Mouse (Mus musculus) adrenal gland, postnatal 10 days (tissue): Measurements from ENCODE around the gene Hoxa3. TPM values are rescaled to one million over a fixed set of nuclear protein-coding genes. Genes with fewer than 3 reads are reported as not detected.

ENCODE experiments used
- DNase-seq: peaks from one replicate; pipeline ENCODE4 v3.0.0; 2021; ENCODE audit warnings: mixed read lengths
- total RNA-seq, 2 experiments: library from RNA; stranded (reverse); gene quantifications; 2 replicates each; pipeline ENCODE4 v1.2.3; 2021

Hoxa3 gene
- total RNA-seq, 2 experiments from 2014 or later, result 5.9 to 13.5 TPM

DNA sequence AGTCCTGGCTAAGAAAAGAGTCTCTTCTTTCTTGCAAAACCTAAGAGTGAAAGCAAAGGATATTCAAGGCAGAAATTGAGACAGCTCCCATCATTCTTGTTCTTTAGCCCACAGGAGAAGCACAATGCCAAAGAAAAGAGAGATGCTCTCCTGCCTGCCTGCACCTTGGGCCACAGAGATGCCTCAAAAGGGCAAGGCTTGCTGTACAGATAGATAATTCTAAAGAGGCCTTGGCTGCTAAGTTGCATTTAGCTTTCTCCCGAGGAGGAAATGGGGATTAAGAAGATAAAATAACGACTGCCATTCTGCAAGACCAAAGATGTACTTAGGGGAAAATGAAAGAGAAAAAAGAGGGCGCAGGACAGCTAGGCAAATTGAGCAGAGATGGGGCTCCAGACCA lies 33.8 kb upstream of the Hoxa3 start:
- DNase-seq, result no peak

DNA sequence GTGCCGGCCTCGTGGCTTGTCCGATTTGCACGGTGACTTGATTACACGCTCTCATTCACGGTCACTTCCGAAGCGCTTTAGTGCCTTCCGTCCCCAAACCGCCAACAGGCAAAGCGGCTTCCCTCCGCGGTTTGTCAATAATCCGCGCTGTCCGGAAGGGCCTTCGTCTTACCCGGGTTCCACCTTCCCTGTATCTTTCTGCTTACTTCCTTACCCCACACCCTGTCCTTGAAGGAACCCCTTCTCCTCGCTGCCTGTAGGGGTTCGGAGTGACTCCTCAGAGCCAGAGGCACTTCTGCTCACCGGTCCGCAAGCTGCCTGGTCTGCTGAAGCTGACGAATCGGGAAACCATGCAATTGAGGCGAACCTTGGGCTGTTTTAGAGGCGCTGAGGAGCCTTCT lies 33.3 kb upstream of the Hoxa3 start:
- no peak for DNase-seq

DNA sequence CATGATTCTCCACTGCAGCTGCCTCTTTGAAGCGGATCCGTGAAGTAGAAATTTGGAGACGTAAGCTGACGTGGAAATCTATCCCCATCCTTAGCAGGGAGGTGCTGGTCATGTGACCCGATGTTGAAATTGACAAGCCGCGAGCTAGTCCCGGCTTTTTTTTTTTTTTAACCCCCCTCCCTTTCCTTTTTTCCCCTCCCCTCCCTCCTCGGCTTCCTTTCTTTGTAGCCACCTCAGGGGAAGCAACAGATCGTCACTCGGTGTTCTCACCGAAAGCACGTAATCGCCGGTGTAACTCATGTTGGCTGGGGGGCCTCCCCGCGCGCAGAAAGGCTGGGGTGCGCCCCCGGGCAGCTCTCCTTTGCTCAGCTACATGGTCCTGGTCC lies 32.6 kb upstream of the Hoxa3 start, which contains the start of gene Hoxa11:
Hoxa11 (minus strand) TSS at position 54 of the 386 bp plus-strand sequence.
- no peak for DNase-seq

DNA sequence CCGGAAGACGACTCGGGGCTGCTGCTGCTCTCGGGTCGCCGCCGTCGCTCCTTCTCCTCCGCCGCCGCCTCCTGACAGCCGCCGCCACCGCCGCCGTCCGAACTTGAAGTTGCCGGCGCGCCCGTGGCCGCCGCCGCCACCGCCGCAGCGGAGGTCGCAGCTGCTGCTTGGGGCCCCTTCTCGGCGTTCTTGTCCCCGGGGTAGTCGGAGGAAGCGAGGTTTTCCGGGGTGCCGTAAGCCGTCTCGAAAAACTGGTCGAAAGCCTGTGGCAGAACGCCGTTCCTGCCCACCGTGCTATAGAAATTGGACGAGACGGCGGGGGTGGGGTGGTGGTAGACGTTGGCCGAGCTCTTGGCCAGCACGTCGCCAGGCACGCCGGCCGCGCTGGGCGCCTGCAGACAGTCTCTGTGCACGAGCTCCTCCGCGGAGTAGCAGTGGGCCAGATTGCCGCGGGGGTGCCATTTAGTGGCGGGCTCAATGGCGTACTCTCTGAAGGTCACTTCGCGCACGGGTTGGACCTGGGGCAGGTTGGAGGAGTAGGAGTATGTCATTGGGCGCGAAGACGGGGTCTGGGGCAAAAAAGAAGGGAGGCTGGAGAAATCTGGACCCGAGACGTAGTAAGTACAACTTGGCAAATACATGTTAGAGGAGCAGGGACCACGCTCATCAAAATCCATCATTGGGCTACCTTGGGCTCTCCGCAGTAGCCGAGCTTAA lies 32.1 kb upstream of the Hoxa3 start:
- DNase-seq, result no peak

DNA sequence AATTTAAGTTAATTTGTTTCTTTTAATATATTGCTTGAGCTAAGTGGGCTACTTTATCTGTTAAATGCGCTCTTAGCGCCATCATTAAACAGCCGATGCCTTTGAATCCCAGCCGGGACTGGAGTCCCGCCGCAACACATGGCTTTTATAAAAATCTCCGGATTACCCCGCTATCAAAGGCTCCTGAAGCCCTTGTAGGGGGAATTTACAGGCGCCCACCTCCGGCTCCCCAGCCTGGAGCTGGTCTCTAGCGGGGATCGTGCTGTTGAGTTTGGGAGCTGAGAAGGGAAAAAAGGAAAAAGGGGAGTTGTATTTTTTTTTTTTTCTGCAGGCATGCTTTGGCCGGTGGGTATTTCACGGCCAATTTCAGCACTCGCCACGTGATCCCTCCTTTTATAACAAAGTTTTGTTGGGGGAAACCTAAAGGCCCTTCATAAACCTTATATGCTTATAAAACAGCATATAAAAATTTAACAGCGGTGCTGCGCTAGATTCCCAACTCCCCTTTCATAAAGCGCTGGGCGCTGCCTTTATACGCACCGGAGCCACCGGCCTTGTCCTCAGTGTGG lies 31.4 kb upstream of the Hoxa3 start:
- no peak for DNase-seq

DNA sequence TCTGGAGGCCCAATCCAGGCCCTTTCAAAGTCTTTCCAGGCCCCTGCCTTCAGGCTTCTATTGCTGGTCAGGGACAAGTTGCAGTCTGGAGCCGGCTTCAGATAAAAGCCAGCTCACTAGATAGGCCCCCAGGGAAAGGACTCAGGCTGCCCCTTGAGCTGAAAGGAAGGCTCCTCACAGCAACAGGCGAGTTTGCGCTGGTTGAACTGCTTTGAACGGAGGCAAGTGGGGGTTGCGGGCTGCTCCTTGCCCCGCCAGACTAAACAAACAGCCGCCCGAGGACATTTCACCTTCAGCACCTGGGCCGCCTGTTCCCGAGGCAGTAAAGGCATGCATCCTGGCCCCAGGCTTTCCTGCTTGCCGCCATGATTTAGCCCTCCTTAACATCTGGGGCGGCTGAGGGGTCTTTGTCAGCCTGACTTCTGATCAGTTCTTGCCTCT lies 30.6 kb upstream of the Hoxa3 start:
- no peak for DNase-seq

DNA sequence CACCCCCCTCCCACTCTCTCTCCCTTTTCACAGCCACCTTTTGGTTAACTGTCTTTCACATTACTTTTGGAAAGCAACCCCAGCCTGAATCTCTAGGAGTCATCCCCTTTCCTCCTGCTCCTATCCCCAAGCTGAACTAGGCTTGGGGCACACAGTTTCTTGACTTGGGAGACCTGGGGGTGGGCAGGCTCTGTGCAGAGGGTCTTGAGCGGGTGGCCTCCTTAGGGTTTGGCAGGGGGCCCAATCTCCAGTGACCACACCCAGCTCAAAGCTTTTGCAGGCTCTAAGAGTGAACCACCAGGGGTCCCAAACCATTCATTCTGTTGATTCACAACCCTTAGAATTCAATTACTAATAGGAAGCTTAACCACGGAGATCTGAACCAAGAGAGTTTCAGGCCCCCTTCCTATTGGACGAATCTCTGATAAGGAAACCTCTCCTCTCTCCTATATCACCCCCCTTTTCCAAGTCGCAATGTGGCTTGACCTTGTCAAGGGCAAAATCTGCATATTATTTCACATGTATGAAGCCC lies 29.7 kb upstream of the Hoxa3 start:
- no peak for DNase-seq

DNA sequence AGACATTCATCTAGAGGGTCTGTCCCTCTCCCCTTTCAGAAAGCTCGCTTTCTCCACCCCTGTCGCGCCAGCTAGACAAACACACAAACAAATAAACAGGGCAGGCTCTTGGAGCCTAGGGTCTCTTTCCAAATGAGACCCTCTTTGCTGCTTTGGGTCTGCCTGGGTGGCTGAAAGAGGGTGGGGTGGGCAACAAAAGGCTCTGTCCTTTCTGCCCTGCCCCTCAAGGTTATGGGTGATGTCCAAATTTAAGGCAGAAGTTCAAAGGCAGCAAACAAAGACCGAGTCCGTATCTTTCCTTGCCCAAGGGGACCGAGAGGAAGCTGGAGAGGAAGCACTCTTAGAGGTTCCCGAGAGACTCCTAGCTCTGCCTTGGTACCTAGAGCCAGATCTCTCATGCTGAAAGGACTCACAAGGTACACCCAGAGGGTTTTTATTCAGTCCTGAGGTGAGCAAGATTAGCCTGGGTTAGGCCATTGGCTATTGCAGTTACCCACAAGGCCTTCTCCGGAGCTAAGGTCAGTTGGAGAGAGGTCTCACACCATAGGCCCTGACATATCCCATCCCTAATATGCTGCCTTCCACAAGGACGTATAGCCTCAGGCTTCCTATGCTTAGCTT lies 28.0 kb upstream of the Hoxa3 start:
- no peak for DNase-seq

DNA sequence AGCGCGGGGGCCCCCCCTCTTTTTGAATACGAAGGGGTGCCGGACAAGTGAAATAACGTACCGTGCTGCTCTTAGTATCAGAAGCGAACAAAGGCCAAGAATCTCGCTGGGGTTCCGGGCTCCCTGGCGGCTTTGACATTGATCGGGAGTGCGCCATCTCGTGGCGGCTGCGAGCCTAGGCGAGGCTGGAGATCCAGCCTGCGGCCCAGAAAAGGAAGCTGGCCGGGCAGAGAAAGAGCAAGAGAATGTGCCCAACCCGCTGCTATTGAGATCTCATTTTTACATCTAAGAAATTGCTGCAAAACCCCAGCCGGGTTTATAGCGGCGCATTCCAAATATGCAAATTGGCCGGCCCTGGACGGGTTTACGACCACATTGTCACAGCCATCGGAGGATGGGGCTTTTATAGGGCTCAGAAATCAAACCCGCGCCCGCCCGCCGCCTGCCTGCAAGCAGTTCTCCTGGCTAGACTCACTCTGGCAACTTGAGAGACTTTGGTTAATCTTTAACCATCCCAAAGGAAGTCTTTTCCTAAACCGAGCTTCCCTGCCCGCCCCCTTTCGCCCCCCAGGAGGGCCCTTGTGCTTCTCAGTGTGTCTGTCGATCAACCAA lies 27.4 kb upstream of the Hoxa3 start, which contains the start of gene Hoxa10:
Hoxa10 (minus strand) TSS at position 466 of the 612 bp plus-strand sequence.
- DNase-seq, result peak; percentile 88

DNA sequence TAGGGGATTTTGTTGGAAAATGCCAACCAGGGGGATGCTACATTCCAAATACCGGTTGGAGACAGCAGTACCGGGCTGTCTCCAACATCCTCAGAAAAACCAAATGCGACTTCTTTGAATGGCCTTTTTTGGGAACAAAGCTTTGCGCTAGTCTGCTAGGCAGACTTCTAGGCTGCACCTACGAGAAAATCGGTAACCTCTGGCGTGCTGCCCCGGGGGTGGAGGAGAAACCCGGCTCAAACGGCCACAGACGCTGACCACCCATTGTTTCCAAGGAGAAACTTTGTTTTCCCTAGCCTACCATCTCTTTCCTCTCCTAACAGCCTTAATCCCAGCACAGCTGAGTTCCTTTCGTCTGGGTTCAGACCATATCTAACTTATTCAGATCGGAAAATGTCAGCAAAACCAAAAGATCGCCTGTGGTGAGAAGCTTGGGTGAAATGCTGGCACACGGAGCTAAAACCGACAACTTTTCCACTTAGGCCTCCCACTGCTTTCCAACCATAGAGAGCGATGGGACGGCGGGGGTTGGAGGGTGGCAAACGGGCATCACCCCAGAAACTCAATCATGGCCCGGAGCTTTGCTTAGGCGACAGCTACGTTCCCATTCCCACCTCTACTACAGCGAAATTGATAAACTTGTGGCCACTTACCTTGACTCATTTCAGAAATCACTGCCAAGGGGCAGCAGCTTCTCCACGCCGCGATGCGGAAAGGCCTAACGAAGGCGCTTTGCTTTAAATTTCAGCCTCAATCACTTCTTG lies 26.7 kb upstream of the Hoxa3 start:
- DNase-seq, result no peak

DNA sequence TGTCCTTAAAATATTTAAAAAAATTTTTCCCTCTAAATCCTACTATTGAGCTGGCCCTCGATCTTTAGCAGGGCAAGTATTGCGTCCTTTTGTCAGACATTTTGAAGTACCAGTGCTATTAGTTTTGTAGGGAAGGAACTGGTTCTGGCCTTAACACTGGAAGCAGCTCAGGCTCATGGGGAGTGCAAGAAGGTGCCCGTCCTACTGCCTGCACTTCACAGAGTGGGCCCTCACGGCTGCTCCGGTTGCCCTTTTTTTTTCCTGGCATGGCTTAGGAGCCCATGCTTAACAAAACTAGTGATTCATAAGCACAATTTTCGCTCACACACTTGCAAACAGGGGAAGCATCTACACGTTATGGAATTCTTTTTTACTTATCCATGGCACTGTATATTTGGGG lies 25.8 kb upstream of the Hoxa3 start:
- no peak for DNase-seq

DNA sequence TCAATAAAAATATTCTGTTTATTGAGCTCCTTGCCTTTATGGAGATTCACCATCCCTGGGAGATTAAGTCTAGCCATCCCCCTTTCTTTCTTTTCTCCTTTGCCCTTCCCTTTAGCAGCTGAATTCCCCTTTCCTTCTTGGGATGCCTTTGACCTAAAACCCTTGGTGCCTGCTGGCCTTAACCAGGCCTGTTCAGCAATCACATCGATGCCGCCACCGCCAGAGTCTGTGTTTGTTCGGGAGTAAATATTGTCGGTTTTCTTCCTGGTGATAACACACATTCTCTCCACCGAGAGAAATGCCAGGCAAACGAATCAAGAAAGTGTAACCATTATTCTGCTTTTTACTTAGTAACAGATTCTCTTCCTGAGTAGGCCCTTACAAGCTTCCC lies 25.0 kb upstream of the Hoxa3 start:
- DNase-seq, result no peak

DNA sequence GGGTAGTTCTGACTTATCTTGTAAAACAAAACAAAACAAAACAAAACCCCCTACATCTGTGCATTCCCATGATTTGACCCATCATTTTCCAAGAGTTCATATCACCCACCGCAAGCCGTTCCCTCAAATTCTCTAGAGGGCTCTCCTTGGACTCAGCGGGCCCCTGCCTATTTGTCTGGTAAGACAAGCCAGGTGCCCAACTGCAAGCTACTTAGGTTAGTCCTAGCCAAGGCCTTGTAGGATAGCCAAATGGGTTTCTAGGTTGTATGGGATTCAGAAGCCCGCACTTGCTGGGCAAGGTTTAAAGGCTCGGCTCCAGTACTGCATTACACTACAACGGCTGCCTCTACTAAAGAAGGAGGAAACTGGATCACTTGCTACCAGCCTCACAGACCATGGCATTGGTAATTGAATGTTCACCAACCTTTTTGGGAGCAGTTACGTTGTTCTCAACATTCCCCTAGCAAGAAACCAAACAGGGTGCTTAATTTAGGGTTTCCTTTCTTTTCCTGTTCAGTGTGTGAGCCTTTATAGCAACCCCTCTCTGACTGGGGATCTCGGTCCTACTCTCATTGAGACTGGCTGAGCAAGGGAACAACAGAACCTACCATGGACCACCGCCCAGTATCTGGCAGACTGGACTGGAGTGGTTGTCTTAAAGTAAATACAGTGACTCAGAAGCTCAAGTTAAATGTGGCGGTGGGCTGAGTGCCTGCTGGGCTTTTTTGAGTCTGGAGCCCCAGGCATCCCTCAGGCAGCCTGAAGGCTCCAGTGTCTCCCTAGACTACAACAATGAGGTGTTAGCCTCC lies 24.4 kb upstream of the Hoxa3 start:
- no peak for DNase-seq

DNA sequence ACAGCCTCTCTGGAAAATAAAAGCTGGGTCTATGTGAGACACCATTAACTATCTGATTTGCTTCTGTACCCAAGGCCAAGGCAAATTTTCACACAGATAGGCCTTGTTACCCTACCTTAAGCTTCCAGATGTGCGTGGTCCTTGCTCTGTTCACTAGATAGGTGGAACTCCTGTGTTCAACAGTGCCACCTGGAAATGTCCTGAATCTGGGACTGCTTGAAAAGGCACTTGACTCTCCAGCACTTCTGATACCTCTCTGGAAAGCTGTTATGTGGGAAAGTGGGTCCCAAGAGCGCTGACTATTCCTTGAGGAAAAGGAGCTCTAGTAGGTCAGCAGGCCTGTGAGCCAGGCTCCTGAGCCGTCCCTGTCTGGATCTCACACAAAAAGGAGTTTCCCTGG lies 23.7 kb upstream of the Hoxa3 start:
- DNase-seq, result no peak

DNA sequence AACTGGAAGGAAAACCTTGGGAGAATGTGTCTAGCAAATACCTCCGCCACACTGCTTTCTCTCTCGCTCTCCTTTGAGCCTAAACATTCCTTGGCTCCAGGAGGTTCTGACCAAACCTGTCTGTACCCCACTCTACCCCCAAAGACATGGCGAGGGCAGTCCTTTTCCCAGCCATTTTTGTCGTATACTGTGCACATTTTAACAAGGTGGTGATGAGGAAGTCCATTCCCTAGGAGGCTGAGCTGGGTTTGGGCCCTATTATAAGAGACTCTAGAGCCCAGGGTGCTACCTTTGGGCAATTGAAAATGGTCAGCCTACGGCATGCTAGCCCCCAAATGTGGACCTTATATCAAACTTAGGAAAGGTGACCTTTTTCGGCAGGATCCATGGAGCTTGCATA lies 22.7 kb upstream of the Hoxa3 start:
- no peak for DNase-seq

DNA sequence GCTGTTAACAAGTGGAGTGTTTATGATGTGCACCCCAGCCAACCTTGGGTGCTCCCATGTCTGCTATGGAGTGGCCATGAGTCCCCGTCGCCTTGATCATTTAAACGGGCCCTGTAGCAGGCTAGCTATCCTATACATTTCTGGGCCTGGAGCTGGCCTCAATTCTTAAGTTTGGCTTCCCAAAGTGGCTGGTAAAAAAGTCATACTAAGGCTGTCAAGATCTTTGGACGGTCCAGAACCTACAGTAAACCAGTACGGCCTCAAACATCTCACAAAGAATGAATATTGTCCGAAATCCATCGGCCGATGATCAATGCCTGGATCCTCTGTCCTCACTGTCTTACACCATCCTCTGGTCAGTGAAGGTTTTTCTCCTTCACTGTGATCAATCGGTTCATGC lies 22.1 kb upstream of the Hoxa3 start:
- no peak for DNase-seq

DNA sequence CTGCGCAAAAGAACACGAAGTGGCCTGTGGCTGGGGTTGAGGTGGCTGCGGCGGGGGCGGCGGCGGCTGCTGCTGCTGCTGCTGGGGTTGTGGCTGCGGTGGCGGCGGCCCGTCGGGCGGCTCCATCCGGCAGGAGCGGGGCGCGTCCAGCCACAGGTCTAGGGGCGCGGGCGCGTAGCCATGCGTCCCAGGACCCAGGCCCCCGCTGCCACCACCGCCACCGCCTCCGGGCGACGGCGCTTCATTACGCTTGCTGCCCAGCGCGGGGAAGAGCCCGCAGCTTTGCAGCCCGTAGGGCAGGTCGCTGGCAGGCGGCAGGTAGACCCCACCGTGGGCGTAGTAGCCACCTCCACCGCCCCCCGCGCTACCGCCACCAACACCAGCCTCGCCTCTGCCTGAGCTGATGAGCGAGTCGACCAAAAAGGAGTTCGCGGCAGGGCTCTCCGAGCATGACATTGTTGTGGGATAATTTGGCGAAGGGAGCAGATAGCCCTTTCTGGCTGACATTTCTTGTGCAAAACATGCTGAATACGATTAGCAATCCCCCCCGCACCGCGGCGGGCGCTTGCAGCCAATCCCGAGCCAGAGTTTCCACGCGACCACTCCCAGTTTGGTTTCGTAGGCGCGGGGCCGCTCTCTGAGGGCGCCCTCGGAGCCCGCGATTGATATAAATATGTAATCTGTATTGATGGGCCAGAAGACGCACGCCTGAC lies 21.4 kb upstream of the Hoxa3 start:
- no peak for DNase-seq

DNA sequence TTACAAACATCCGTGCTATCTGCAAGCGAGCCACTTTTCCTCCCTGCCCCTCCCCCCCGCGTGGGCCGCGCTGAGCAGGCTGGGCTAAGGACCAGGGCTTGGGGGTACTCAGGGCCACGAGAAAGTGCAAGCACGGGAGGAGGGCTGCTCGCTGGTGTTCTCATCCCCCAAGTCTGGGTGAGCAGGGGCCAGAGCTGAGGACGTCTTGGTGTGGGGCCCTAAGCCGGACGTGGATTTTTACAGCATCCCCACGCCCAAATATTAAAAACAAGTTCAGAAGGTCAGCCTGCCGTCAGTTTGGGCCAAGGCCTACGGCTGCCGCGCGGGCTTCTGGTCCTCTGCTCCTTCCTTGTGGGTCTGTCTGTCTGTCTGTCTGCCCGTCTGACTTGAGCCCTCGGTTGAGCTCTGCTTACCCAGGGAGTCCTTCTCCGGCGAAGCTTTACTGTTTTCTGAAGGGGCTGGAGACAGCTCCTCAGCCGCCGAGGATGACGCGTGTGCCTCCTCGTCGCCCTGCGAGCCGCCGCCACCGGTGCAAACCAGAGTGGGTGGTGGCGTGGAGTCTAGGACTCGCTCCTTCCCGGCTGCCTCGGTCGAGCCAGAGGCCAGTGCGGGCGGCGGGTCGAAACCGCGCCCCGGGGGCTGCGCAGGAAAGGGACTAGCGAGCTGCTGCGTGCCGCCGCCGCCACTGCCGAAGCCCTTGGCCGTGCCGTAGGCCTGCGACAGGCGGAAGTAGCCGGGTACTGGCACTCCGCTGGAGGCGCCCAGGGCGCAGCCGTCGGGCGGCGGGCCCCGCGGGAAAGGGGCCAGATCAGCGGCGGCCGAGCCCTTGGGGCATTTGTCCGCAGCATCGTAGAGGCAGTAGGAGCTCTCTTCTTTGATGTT lies 20.7 kb upstream of the Hoxa3 start:
- DNase-seq, result no peak

DNA sequence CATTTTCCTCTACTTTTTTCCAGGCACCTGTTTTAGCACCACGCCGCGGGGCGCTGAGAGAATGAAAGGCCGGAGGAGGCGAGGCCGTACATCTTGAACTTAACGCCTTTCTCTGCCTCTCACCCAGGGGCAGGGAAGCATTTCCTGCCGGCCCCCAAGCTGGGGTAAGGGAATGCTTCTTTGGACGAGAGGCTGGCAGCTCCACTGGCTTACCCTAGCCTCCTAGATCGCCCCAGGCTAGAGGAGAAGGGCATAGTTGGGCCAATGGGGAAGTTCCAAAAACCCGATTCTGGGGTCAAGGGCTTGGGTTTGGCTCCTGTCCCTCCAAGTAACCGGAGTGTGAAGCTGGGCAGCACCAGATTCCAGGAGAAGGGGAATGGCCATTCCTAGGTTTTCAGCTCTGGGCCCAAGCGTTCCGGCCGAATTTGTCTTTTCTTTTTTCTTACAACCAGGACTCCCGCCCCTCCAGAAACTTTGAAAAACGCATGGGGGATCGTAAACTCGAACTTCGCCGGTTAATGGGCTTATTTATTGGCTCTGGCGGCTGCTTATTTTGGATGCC lies 19.9 kb upstream of the Hoxa3 start:
- no peak for DNase-seq
